Mouse (Mus musculus) olfactory bulb, adult 2 months (tissue): ENCODE results near the gene Fthl17a.

Source experiments
- CTCF ChIP-seq: fragments of 200-500 bp; IDR thresholded peaks from 2 replicates; pipeline ENCODE4 v1.5.1; 2012; ENCODE audit warnings: low read depth, mild to moderate bottlenecking, low read length, moderate library complexity; ENCODE audit not compliant: insufficient read depth
- POLR2A ChIP-seq: fragments of 200-500 bp; IDR thresholded peaks from 2 replicates; pipeline ENCODE4 v1.6.1; 2012; ENCODE audit warnings: mild to moderate bottlenecking, low read depth, low read length, moderate library complexity; ENCODE audit not compliant: insufficient read depth

- no peak for TF ChIP-seq POLR2A
- TF ChIP-seq CTCF, result no peak
These were observed 42.5 kb upstream of the Fthl17a start for GRCm38 (mm10) chrX:85207001-85207400.
